Mouse (Mus musculus) heart, embryonic 14.5 days (tissue): ENCODE data around the gene Tagln. TPM values are rescaled to one million over a fixed set of nuclear protein-coding genes. Genes with fewer than 3 reads are reported as not detected.

Experiments used
- ATAC-seq: fragments of 200-750 bp; cut with Nextera tagmentation; 2 replicates; pipeline ENCODE4 v1.8.0; 2017; ENCODE audit warnings: low read depth, moderate TSS enrichment; ENCODE audit not compliant: insufficient number of reproducible peaks, insufficient read depth, low FRiP score
- H3K27ac ChIP-seq, 2 experiments: fragments of 200-500 bp in 1 of 2; fragments of 300-500 bp in 1 of 2; sonication (generic) in 1 of 2; replicated peaks in 1 of 2; 2 replicates each; pipeline ENCODE4 v1.5.1; 2012 to 2014; ENCODE audit warnings: low read depth in 2 of 2, low read length in 2 of 2, control low read depth in 1 of 2, mild to moderate bottlenecking in 1 of 2, mixed read lengths in 1 of 2; ENCODE audit not compliant: control insufficient read depth in 1 of 2, insufficient read depth in 1 of 2
- H3K27me3 ChIP-seq: fragments of 300-500 bp; sonication (generic); 2 replicates; pipeline ENCODE4 v1.6.1; 2014; ENCODE audit warnings: mild to moderate bottlenecking, low read length, control low read depth; ENCODE audit not compliant: control insufficient read depth, insufficient read depth
- H3K36me3 ChIP-seq: fragments of 300-500 bp; sonication (generic); 2 replicates; pipeline ENCODE4 v1.6.1; 2014; ENCODE audit warnings: mild to moderate bottlenecking, control low read depth, low read length, mixed read lengths; ENCODE audit not compliant: control insufficient read depth, insufficient read depth
- H3K4me1 ChIP-seq, 2 experiments: fragments of 200-500 bp in 1 of 2; fragments of 300-500 bp in 1 of 2; sonication (generic) in 1 of 2; 2 replicates each; pipeline ENCODE4 v1.6.1; 2012 to 2014; ENCODE audit warnings: low read length in 2 of 2, control low read depth in 1 of 2, mixed read lengths in 1 of 2; ENCODE audit not compliant: control insufficient read depth in 2 of 2, insufficient read depth in 2 of 2
- H3K4me2 ChIP-seq: fragments of 300-500 bp; sonication (generic); 2 replicates; pipeline ENCODE4 v1.6.1; 2014; ENCODE audit warnings: mild to moderate bottlenecking, low read length
- H3K4me3 ChIP-seq, 2 experiments: fragments of 200-500 bp in 1 of 2; fragments of 300-500 bp in 1 of 2; sonication (generic) in 1 of 2; 2 replicates each; pipeline ENCODE4 v1.5.1; 2012 to 2014; ENCODE audit warnings: low read length in 2 of 2, mild to moderate bottlenecking in 2 of 2, control low read depth in 1 of 2, low read depth in 1 of 2, moderate library complexity in 1 of 2; ENCODE audit not compliant: control insufficient read depth in 1 of 2, insufficient read depth in 1 of 2
- H3K9ac ChIP-seq: fragments of 300-500 bp; sonication (generic); 2 replicates; pipeline ENCODE4 v1.6.1; 2014; ENCODE audit warnings: mild to moderate bottlenecking, low read length
- H3K9me3 ChIP-seq: fragments of 300-500 bp; sonication (generic); 2 replicates; pipeline ENCODE4 v1.6.1; 2016; ENCODE audit warnings: low read length, control low read depth; ENCODE audit not compliant: control insufficient read depth
- whole genome bisulfite sequencing: fragments of 180-500 bp; shearing (Covaris S2); extraction: QIAGEN DNeasy Blood & Tissue Kit; methylation state at CpG from one replicate; pipeline ENCODE4 v1.1.7; 2014; 5-methylcytosine and 5-hydroxymethylcytosine counted together
- polyA plus RNA-seq: library from polyadenylated mRNA; unstranded; fragments of >200 nt; fragmentation: Nextera tagmentation; extraction: Ambion mirVana; gene quantifications from 2 replicates; pipeline ENCODE4 v1.2.1, GENCODE M21; 2014

Gene Tagln
- polyA plus RNA-seq, 1 experiment from 2014 or later, result 143 TPM

DNA sequence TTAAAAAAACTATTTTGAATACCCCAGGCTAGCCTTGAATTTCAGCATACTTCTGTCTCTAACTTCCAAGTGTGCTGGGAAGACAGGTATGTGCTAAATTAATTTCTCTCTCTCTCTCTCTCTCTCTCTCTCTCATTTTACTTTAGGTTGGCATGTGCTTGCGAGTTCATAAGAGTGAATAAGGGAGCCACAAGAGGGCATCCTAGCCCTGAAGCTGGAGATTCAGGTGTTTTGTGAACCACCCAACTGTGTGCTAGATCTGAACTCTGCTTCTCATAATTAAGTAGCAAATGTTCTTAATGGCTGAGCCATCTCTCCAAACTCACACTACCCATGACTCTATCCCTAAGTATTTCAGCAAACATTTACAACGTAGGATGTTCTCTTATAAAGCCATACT is 41.0 kb upstream of the Tagln start:
- peaks cover 0 to 5% of the 10 kb centered on the region in 2 experiments; a peak in 2 of 4 replicates for H3K4me1 ChIP-seq
- H3K4me3 ChIP-seq, result no peak overlapping the region
- H3K9ac ChIP-seq, result no peak overlapping the region
- ATAC-seq, result no peak
- no peak overlapping the region for H3K27ac ChIP-seq
- WGBS, result 88% methylated on average over 2 of the region's 2 CpGs
- H3K9me3 ChIP-seq, result no peaks in the 10 kb centered on the region
- no peaks in the 10 kb centered on the region for H3K27me3 ChIP-seq
- no peak overlapping the region for H3K4me2 ChIP-seq
- H3K36me3 ChIP-seq, result peaks cover 65% of the 10 kb centered on the region

GRCm38 (mm10) chr9:45963577-45963976 is 27.7 kb upstream of the Tagln start:
- no peak for ATAC-seq
- Histone ChIP-seq H3K27me3 (no peaks in the 10 kb centered on the region), H3K4me3 (no peak overlapping the region), H3K4me1 (peaks cover 0 to 13% of the 10 kb centered on the region in 2 experiments; a peak in 3 of 4 replicates), H3K9me3 (no peaks in the 10 kb centered on the region), H3K9ac (no peak overlapping the region), H3K4me2 (no peak overlapping the region), H3K36me3 (peaks cover 77% of the 10 kb centered on the region), H3K27ac (peak overlapping the region in 1 of 2 experiments; percentile 24; a peak in 1 of 4 replicates)
- WGBS, result 71% methylated on average over 6 of the region's 6 CpGs

GRCm38 (mm10) chr9:45961855-45962254 is 26.0 kb upstream of the Tagln start:
- no peak overlapping the region for H3K4me3 ChIP-seq
- H3K27ac ChIP-seq, result no peak overlapping the region
- H3K36me3 ChIP-seq, result peaks cover 60% of the 10 kb centered on the region

GRCm38 (mm10) chr9:45959661-45960060 is 23.8 kb upstream of the Tagln start:
- no peak overlapping the region for H3K4me2 ChIP-seq
- no peak overlapping the region for H3K27ac ChIP-seq
- ATAC-seq, result no peak
- peaks cover 2 to 18% of the 10 kb centered on the region in 2 experiments; a peak in 3 of 4 replicates for H3K4me1 ChIP-seq
- H3K36me3 ChIP-seq, result peaks cover 39% of the 10 kb centered on the region
- no peak overlapping the region for H3K9ac ChIP-seq
- H3K4me3 ChIP-seq, result no peak overlapping the region
- no peaks in the 10 kb centered on the region for H3K27me3 ChIP-seq
- no peaks in the 10 kb centered on the region for H3K9me3 ChIP-seq
- 80% methylated on average over 7 of the region's 7 CpGs for WGBS

More at GRCm38 (mm10) chr9:45961855-45962254, 26.0 kb upstream of the Tagln start:
- Histone ChIP-seq H3K4me1 (peaks cover 0 to 13% of the 10 kb centered on the region in 2 experiments; a peak in 3 of 4 replicates), H3K4me2 (no peak overlapping the region), H3K9me3 (no peaks in the 10 kb centered on the region), H3K9ac (no peak overlapping the region), H3K27me3 (no peaks in the 10 kb centered on the region)
- 67% methylated on average over 2 of the region's 2 CpGs for WGBS
- ATAC-seq, result no peak

- Histone ChIP-seq H3K9me3 (no peaks in the 10 kb centered on the region), H3K4me2 (no peak overlapping the region), H3K4me1 (peaks cover 3 to 17% of the 10 kb centered on the region in 2 experiments; a peak in 3 of 4 replicates), H3K27me3 (no peaks in the 10 kb centered on the region), H3K36me3 (peaks cover 31% of the 10 kb centered on the region), H3K27ac (peak overlapping the region; percentile 28 to 57; a peak in 3 of 4 replicates), H3K9ac (no peak overlapping the region), H3K4me3 (no peak overlapping the region)
- ATAC-seq, result no peak
- 46% methylated on average over 4 of the region's 4 CpGs for WGBS
Observed at GRCm38 (mm10) chr9:45958851-45959250, 23.0 kb upstream of the Tagln start.

GRCm38 (mm10) chr9:45958023-45958670 is 22.3 kb upstream of the Tagln start:
- peaks cover 24% of the 10 kb centered on the region for H3K36me3 ChIP-seq
- 54% methylated on average over 7 of the region's 7 CpGs for WGBS
- no peak overlapping the region for H3K9ac ChIP-seq
- H3K4me1 ChIP-seq, result peaks cover 10 to 17% of the 10 kb centered on the region in 2 experiments
- no peaks in the 10 kb centered on the region for H3K27me3 ChIP-seq
- no peak overlapping the region for H3K4me2 ChIP-seq
- no peaks in the 10 kb centered on the region for H3K9me3 ChIP-seq
- H3K27ac ChIP-seq, result peak overlapping the region in 1 of 2 experiments; percentile 57; a peak in 2 of 4 replicates
- ATAC-seq, result no peak
- no peak overlapping the region for H3K4me3 ChIP-seq

DNA sequence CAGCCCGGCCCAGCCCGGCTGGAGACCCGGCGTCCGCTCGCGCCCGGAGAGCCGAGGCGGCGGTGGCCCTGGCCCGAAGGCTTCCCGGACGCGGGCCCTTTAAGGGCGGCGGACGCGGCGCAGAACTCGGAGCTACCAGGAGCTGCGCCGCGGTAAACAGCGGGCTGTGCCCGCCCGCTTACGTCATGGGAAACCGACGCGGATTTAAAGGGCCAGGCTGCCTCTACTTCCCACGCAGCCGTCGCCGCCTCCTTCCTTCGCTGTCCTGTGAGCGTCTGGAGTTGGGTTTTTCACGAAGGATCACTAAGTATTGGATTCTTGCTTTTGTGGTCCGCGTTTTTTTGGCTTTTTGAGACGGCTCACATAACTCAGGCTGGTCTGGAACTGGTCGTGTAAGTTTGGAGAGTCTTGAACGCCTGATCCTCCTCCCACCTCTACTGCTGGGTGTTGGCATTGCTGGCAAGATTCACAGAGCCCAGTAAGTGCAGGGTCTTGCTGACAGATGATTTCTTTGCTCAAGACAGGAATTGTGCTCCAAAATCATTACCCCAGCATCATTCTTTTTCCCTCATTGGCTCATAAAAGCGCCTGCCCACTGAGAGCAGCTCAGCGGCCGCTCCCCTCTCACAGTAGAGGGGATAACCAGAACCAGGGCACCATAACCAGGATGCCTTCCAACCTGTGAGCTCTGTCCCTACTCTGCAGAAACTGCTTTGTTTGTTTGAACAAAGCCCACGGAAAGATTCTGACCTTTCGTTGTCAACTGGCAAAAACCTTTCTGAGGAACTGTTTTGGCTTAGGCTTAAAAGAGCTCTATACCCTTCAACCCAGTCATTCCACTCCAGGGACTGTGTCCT is 19.5 kb upstream of the Tagln start, which contains the start of gene Sidt2:
TSS of gene Sidt2 (minus strand) at position 152 of the 857 bp plus-strand sequence.
- Histone ChIP-seq H3K9me3 (no peaks in the 10 kb centered on the region), H3K4me1 (peaks cover 12 to 16% of the 10 kb centered on the region in 2 experiments), H3K27ac (peak within 1 kb of the TSS; percentile 88 to 89), H3K4me3 (peak within 1 kb of the TSS; percentile 66 to 79), H3K27me3 (no peaks in the 10 kb centered on the region), H3K36me3 (peaks cover 27% of the 10 kb centered on the region), H3K4me2 (peak within 1 kb of the TSS; percentile 85), H3K9ac (peak within 1 kb of the TSS; percentile 88)
- under 1% methylated on average over 46 of the region's 48 CpGs for WGBS
- peak; percentile 88 for ATAC-seq
